Mouse (Mus musculus): ENCODE measurements around the gene Ush2a.

GRCm38 (mm10) chr1:188824878-188825532, 563.2 kb downstream of the Ush2a start:
- TF ChIP-seq CTCF (IDR thresholded peaks at IDR 0.05; ENCODE audit: insufficient read depth, low read depth, low read length) (no peak), POLR2A (IDR thresholded peaks at IDR 0.05; ENCODE audit: insufficient read depth, low read depth, low read length) (no peak)

Data from olfactory bulb, adult 2 months (tissue).